Mouse (Mus musculus): ENCODE measurements around the gene Creld1.

DNA sequence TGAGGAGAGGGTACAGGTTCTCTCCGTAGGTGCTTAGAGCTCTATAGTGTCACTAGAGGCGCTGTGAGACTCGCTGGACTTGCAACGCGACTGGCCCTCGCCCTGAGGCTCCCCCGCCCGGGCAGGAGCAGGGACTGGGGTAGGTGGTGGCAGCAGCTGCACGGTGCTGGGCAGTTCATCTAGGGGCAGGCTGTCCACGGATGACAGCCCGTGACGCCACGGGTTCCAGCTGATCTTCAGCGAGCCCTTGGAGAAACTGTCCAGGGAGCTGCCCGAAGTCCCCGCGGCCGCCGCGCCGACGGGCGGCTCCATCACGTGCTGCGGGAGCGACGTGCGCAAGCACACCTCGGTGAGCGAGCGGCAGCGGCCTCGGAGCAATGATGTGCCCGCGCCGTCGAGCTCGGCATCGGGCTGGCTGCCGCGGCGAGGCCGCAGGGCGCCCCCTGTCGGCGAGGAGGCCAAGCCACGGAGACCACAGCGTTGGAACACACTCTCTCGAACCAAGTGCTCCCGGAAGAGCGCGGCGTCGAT is 11.2 kb downstream of the Creld1 start:
- TF ChIP-seq POLR2A (IDR thresholded peaks at IDR 0.05; ENCODE audit: control insufficient read depth in 1 of 2, insufficient read depth in 1 of 2, low read depth in 1 of 2, low read length in 2 of 2, poor library complexity in 1 of 2) = no peak
- no peak for TF ChIP-seq ZC3H11A (IDR thresholded peaks at IDR 0.05; ENCODE audit: low read depth, low read length)
- no peak for TF ChIP-seq TCF12 (IDR thresholded peaks at IDR 0.05; ENCODE audit: low read depth, low read length)
- TF ChIP-seq POLR2AphosphoS5 (IDR thresholded peaks at IDR 0.05; ENCODE audit: borderline replicate concordance, low read depth, low read length) = no peak
- peak in 2 of 3 experiments; percentile 2 to 46; a peak in 3 of 6 replicates for TF ChIP-seq CTCF (IDR thresholded peaks at IDR 0.05 in 2 of 3, conservative IDR thresholded peaks at IDR 0.05 in 1 of 3; ENCODE audit: control insufficient read depth in 1 of 3, insufficient read depth in 1 of 3, low read depth in 2 of 3, low read length in 3 of 3, poor library complexity in 1 of 3, severe bottlenecking in 1 of 3)
- TF ChIP-seq POLR2AphosphoS2 (IDR thresholded peaks at IDR 0.05; ENCODE audit: low read length) = no peak
- no peak for TF ChIP-seq USF1 (IDR thresholded peaks at IDR 0.05; ENCODE audit: low read depth, low read length)
- TF ChIP-seq NELFE (IDR thresholded peaks at IDR 0.05; ENCODE audit: low read depth, low read length) = no peak
- no peak for TF ChIP-seq TBP (IDR thresholded peaks at IDR 0.05; ENCODE audit: low read depth, low read length)
- TF ChIP-seq HCFC1 (IDR thresholded peaks at IDR 0.05; ENCODE audit: low read depth, low read length) = no peak
- TF ChIP-seq GABPA (IDR thresholded peaks at IDR 0.05; ENCODE audit: low read depth, low read length) = no peak
- TF ChIP-seq EP300 (IDR thresholded peaks at IDR 0.05; ENCODE audit: low read depth in 1 of 2, low read length in 2 of 2) = no peak
